Mouse (Mus musculus) heart, adult 2 months (tissue): ENCODE data around the gene Snd1.

Source experiments
- CTCF ChIP-seq: fragments of 200-600 bp; IDR thresholded peaks from 2 replicates; pipeline ENCODE4 v1.8.1; 2022; ENCODE audit warnings: antibody characterized with exemption, mild to moderate bottlenecking, moderate library complexity
- EP300 ChIP-seq: fragments of 200-500 bp; IDR thresholded peaks from 2 replicates; pipeline ENCODE4 v1.6.1; 2011; ENCODE audit warnings: low read depth, low read length, control low read depth; ENCODE audit not compliant: insufficient read depth

DNA sequence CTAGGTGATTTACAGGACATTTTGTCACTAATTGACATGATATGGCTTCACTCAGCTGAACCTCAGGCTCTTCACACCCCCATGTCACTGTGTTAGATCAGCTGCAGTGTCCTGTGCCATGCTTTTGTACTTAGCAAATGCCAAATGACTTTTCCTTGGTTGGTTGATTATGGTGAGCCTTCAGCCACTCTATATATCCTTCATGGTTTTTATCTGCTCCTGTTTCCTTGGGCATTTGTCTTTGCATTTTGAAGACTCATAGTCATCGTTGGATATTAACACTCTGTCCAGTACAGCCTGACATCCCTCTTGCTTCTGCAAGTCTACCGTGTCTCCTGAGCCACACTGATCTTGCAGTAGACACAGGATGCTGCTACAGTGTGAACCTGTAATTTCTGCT, 384.2 kb downstream of the Snd1 start:
- no peak for TF ChIP-seq CTCF
- TF ChIP-seq EP300: no peak
